Comparison of ENCODE assay signal across 16 mouse cellular contexts in genomic region chr6:146753560-146754160, GRCm38 (mm10). TPM values are rescaled to one million over a fixed set of nuclear protein-coding genes. Genes with fewer than 3 reads are reported as not detected.
DNase-seq lines count a peak whose midpoint lies in the region; ATAC-seq lines count a peak whose summit lies in the region.
"Had no signal": no experiment of that assay in that cellular context is flagged by ENCODE, and none has a peak within 500 bp of the region (broad histone marks: within the 10 kb centered on the region; RNA-seq: fewer than 3 reads in every experiment).

No protein-coding gene starts in this region.

- no peak for DNase-seq in heart, embryonic 10.5 days (ENCODE audit: low spot score)
- DNase-seq in heart, postnatal 10 days, result no peak
- no peak for DNase-seq in limb, embryonic 10.5 days (ENCODE audit: low spot score)
- DNase-seq in cerebellum, adult 11-12 months, result no peak
- no peak for DNase-seq in ovary, postnatal 14 days (ENCODE audit: low spot score)
- DNase-seq: cerebellum, adult 18-20 months; kidney, adult 11 months; kidney, postnatal 36 days; lung, postnatal 14 days; right cerebral cortex, postnatal 4 days; thymus, postnatal 4 days had no signal

- no peak overlapping the region for H3K4me3 ChIP-seq in heart, embryonic 10.5 days
- peak overlapping the region; percentile 67 for H3K4me3 ChIP-seq in megakaryocyte, embryonic 14.5 days (replicated peaks)
- no peak overlapping the region for H3K4me3 ChIP-seq in limb, embryonic 10.5 days
- H3K4me3 ChIP-seq: midbrain, embryonic 13.5 days had no signal

- H3K36me3 ChIP-seq in heart, embryonic 10.5 days, result no peaks in the 10 kb centered on the region
- peaks cover 25% of the 10 kb centered on the region for H3K36me3 ChIP-seq in megakaryocyte, embryonic 14.5 days (replicated peaks; ENCODE audit: low read length)
- H3K36me3 ChIP-seq in limb, embryonic 10.5 days, result no peaks in the 10 kb centered on the region
- H3K36me3 ChIP-seq: midbrain, embryonic 13.5 days had no signal

- 59% methylated on average over 2 of the region's 2 CpGs for WGBS in heart, embryonic 10.5 days
- 60% methylated on average over 2 of the region's 2 CpGs for WGBS in limb, embryonic 10.5 days

- no peaks in the 10 kb centered on the region for H3K27me3 ChIP-seq in heart, embryonic 10.5 days (ENCODE audit: insufficient read depth, poor library complexity, severe bottlenecking)
- H3K27me3 ChIP-seq in megakaryocyte, embryonic 14.5 days (replicated peaks), result no peaks in the 10 kb centered on the region
- no peaks in the 10 kb centered on the region for H3K27me3 ChIP-seq in limb, embryonic 10.5 days (ENCODE audit: low read depth, poor library complexity, severe bottlenecking)
- H3K27me3 ChIP-seq: midbrain, embryonic 13.5 days had no signal

- H3K9me3 ChIP-seq in heart, embryonic 10.5 days, result no peaks in the 10 kb centered on the region
- H3K9me3 ChIP-seq in megakaryocyte, embryonic 14.5 days, result no peaks in the 10 kb centered on the region
- no peaks in the 10 kb centered on the region for H3K9me3 ChIP-seq in limb, embryonic 10.5 days (replicated peaks)
- H3K9me3 ChIP-seq: midbrain, embryonic 13.5 days had no signal

- intact Hi-C loops in heart, postnatal 10 days (cut with DNase I), result no loop called here

- peaks cover 79% of the 10 kb centered on the region for H3K4me1 ChIP-seq in heart, embryonic 10.5 days
- H3K4me1 ChIP-seq in megakaryocyte, embryonic 14.5 days, result peaks cover 94% of the 10 kb centered on the region
- H3K4me1 ChIP-seq in limb, embryonic 10.5 days, result peaks cover 45% of the 10 kb centered on the region

- ATAC-seq in megakaryocyte, adult 5-6 weeks (ENCODE audit: poor library complexity, severe bottlenecking), result no peak
- ATAC-seq: hindbrain, embryonic 16.5 days; midbrain, embryonic 13.5 days had no signal

- H3K27ac ChIP-seq in heart, embryonic 10.5 days, result peak overlapping the region; percentile 63
- H3K27ac ChIP-seq in limb, embryonic 10.5 days, result peak overlapping the region; percentile 59
- H3K27ac ChIP-seq: midbrain, embryonic 13.5 days had no signal

RNA-seq across cellular contexts. Expression of gene Stk38l, which starts 28.9 kb away (rescaled TPM):
- polyA plus RNA-seq in heart, embryonic 10.5 days (2016; fragmentation: Nextera tagmentation; extraction: Ambion mirVana), result 31.7 and 40.6 TPM in 2 replicates
- 10 to 100 TPM; 18.7 to 19.1 TPM for total RNA-seq in heart, postnatal 10 days (2021)
- polyA plus RNA-seq in megakaryocyte, embryonic 14.5 days (2012; ENCODE audit: insufficient read depth, low replicate concordance), result 0.59 TPM in 1 of 2 replicates, not detected in the other
- 2.2 and 5.0 TPM in 2 replicates for total RNA-seq in megakaryocyte, adult 5-6 weeks (2015)
- 2.8 and 3.7 TPM in 2 replicates for total RNA-seq in megakaryocyte, adult 5-6 weeks (2017)
- polyA plus RNA-seq in limb, embryonic 10.5 days (2016; fragmentation: Nextera tagmentation; extraction: Ambion mirVana), result 20.0 and 24.6 TPM in 2 replicates

RNA-seq across cellular contexts. Expression of gene Arntl2, which starts 42.2 kb away (rescaled TPM):
- polyA plus RNA-seq in heart, embryonic 10.5 days (2016; fragmentation: Nextera tagmentation; extraction: Ambion mirVana), result 2.7 and 3.6 TPM in 2 replicates
- 1 to 10 TPM; 1.4 to 1.5 TPM for total RNA-seq in heart, postnatal 10 days (2021)
- not detected in 2 replicates for polyA plus RNA-seq in megakaryocyte, embryonic 14.5 days (2012; ENCODE audit: insufficient read depth, low replicate concordance)
- 0.04 and 0.16 TPM in 2 replicates for total RNA-seq in megakaryocyte, adult 5-6 weeks (2015)
- total RNA-seq in megakaryocyte, adult 5-6 weeks (2017), result not detected in 2 replicates
- polyA plus RNA-seq in limb, embryonic 10.5 days (2016; fragmentation: Nextera tagmentation; extraction: Ambion mirVana), result 1.8 and 4.6 TPM in 2 replicates
- total RNA-seq: common myeloid progenitor, adult 5-6 weeks had no signal

Comparison
In these comparisons a context has a peak if more than half of its experiments do, and no peak if none do; other contexts are left out.
1. RNA of gene Stk38l, which starts 28.9 kb away (polyA plus RNA-seq): 31.7 to 40.6 TPM in heart, embryonic 10.5 days and 20.0 to 24.6 TPM in limb, embryonic 10.5 days; 0.59 TPM in megakaryocyte, embryonic 14.5 days; every median in the first group is over 10 times any median in the second.